Mouse (Mus musculus) CH12.LX (cell line): Measurements from ENCODE around the gene Gm853. TPM values are rescaled to one million over a fixed set of nuclear protein-coding genes. Genes with fewer than 3 reads are reported as not detected.
A peak's percentile ranks its signal among the peaks of the same experiment; 100 is the strongest.

Source experiments
- DNase-seq: peaks from one replicate; pipeline ENCODE4 v3.0.0-alpha.2; 2013; ENCODE audit errors: extremely low read depth
- H3K27ac ChIP-seq: 2 replicates; pipeline ENCODE4 v1.5.1; 2012; ENCODE audit warnings: low read depth, mild to moderate bottlenecking, control low read depth, moderate library complexity; ENCODE audit not compliant: insufficient read depth
- H3K27me3 ChIP-seq: replicated peaks from 2 replicates; pipeline ENCODE3; 2012; ENCODE audit warnings: inconsistent platforms
- H3K36me3 ChIP-seq, 2 experiments: replicated peaks in 1 of 2; 2 replicates each; pipeline versions ENCODE3 to v1.6.1; 2012; ENCODE audit warnings: inconsistent platforms in 1 of 2, low read length in 1 of 2, mild to moderate bottlenecking in 1 of 2, mixed read lengths in 1 of 2, moderate library complexity in 1 of 2; ENCODE audit not compliant: control insufficient read depth in 1 of 2, insufficient read depth in 1 of 2
- H3K4me1 ChIP-seq, 2 experiments: 2 replicates each; pipeline ENCODE4 v1.6.1; 2012; ENCODE audit warnings: inconsistent platforms in 1 of 2, moderate library complexity in 1 of 2; ENCODE audit not compliant: insufficient read depth in 2 of 2, control insufficient read depth in 1 of 2
- H3K4me2 ChIP-seq: 2 replicates; pipeline ENCODE4 v1.6.1; 2012; ENCODE audit warnings: low read depth, mild to moderate bottlenecking, control low read depth; ENCODE audit not compliant: poor library complexity, insufficient read depth, severe bottlenecking
- H3K4me3 ChIP-seq, 3 experiments: fragments of 150-350 bp in 1 of 3; sonication (generic) in 1 of 3; replicated peaks in 1 of 3; 2 replicates each; pipeline versions ENCODE3 to v1.5.1; 2011 to 2012; ENCODE audit warnings: low read depth in 2 of 3, low read length in 2 of 3, mild to moderate bottlenecking in 2 of 3, moderate library complexity in 2 of 3, control low read depth in 1 of 3, improper control_type of control experiment in 1 of 3, inconsistent platforms in 1 of 3, mixed read lengths in 1 of 3; ENCODE audit not compliant: poor library complexity in 1 of 3
- H3K79me2 ChIP-seq: replicated peaks from 2 replicates; pipeline ENCODE4 v1.6.1; 2012; ENCODE audit warnings: mild to moderate bottlenecking, moderate library complexity; ENCODE audit not compliant: control insufficient read depth, poor library complexity, insufficient read depth, severe bottlenecking; ENCODE audit errors: extremely low read depth
- H3K9ac ChIP-seq: 2 replicates; pipeline ENCODE4 v1.6.1; 2012; ENCODE audit warnings: low read depth, mild to moderate bottlenecking, control low read depth, moderate library complexity; ENCODE audit not compliant: insufficient read depth
- H3K9me3 ChIP-seq: replicated peaks from 2 replicates; pipeline ENCODE3; 2012; ENCODE audit warnings: low read length, inconsistent platforms, mixed read lengths
- BHLHE40 ChIP-seq: IDR thresholded peaks from 2 replicates; pipeline ENCODE4 v1.6.1; 2011; ENCODE audit warnings: mild to moderate bottlenecking, low read depth, low read length, improper control_type of control experiment
- CHD1 ChIP-seq: IDR thresholded peaks from 2 replicates; pipeline ENCODE4 v1.6.1; 2012; ENCODE audit warnings: low read depth, low read length, improper control_type of control experiment, inconsistent platforms
- CHD2 ChIP-seq: IDR thresholded peaks from 2 replicates; pipeline ENCODE4 v1.6.1; 2011; ENCODE audit warnings: low read length, improper control_type of control experiment
- E2F4 ChIP-seq: IDR thresholded peaks from 2 replicates; pipeline ENCODE4 v1.6.1; 2011; ENCODE audit warnings: low read depth, low read length, improper control_type of control experiment; ENCODE audit not compliant: insufficient replicate concordance
- ELF1 ChIP-seq: IDR thresholded peaks from 2 replicates; pipeline ENCODE4 v1.6.1; 2014; ENCODE audit warnings: low read depth, mild to moderate bottlenecking, inconsistent platforms, low read length, improper control_type of control experiment
- GABPA ChIP-seq: IDR thresholded peaks from 2 replicates; pipeline ENCODE4 v1.6.1; 2012; ENCODE audit warnings: low read depth, low read length, improper control_type of control experiment, inconsistent platforms; ENCODE audit not compliant: insufficient replicate concordance
- MAFK ChIP-seq: IDR thresholded peaks from 2 replicates; pipeline ENCODE4 v1.6.1; 2011; ENCODE audit warnings: low read length, improper control_type of control experiment; ENCODE audit not compliant: insufficient replicate concordance
- MEF2A ChIP-seq: IDR thresholded peaks from 2 replicates; pipeline ENCODE4 v1.6.1; 2014; ENCODE audit warnings: low read depth, mild to moderate bottlenecking, inconsistent platforms, low read length, improper control_type of control experiment, borderline replicate concordance
- MXI1 ChIP-seq: IDR thresholded peaks from 2 replicates; pipeline ENCODE4 v1.6.1; 2011; ENCODE audit warnings: mild to moderate bottlenecking, low read depth, low read length, improper control_type of control experiment
- POLR2A ChIP-seq: IDR thresholded peaks from 2 replicates; pipeline ENCODE4 v1.6.1; 2011; ENCODE audit warnings: low read depth, mild to moderate bottlenecking, improper control_type of control experiment, low read length
- TBP ChIP-seq: conservative IDR thresholded peaks from 2 replicates; pipeline ENCODE4 v1.6.1; 2011; ENCODE audit warnings: low read depth, low read length, improper control_type of control experiment
- TCF12 ChIP-seq: IDR thresholded peaks from 2 replicates; pipeline ENCODE4 v1.6.1; 2014; ENCODE audit warnings: low read depth, mild to moderate bottlenecking, inconsistent platforms, low read length, improper control_type of control experiment
- ZMIZ1 ChIP-seq: IDR thresholded peaks from 2 replicates; pipeline ENCODE4 v1.6.1; 2012; ENCODE audit warnings: low read depth, mild to moderate bottlenecking, inconsistent platforms, low read length, improper control_type of control experiment
- ZNF384 ChIP-seq: IDR thresholded peaks from 2 replicates; pipeline ENCODE4 v1.6.1; 2012; ENCODE audit warnings: low read depth, low read length, improper control_type of control experiment, inconsistent platforms
- dilution Hi-C: fragments of 300-500 bp; cut with MboI; formaldehyde crosslinking; loops from 2 replicates; pipeline ENCODE4 v1.14.3; 2020; ENCODE audit warnings: low sequenced_read_pairs; ENCODE audit not compliant: extremely low pct_unique_long_range_greater_than_20kb, extremely low pct_ligation_motif_present
- in situ Hi-C: fragments of 300-500 bp; cut with MboI; formaldehyde crosslinking; loops from 3 replicates; pipeline ENCODE4 v1.14.3; 2019; ENCODE audit warnings: low sequenced_read_pairs, low pct_ligation_motif_present, low pct_unique_long_range_greater_than_20kb, mixed read lengths
- polyA plus RNA-seq: library from polyadenylated mRNA; unstranded; fragments of >175 nt; gene quantifications from 2 replicates; pipeline ENCODE4 v1.2.1, GENCODE M21; 2012; ENCODE audit warnings: low read depth; ENCODE audit not compliant: insufficient read length
- total RNA-seq, 2 experiments: library from RNA; depleted of rRNA; stranded (reverse); fragments of 300-350 nt in 1 of 2; fragments of >200 nt in 1 of 2; gene quantifications; 2 replicates each; pipeline ENCODE4 v1.2.3; 2012 to 2014

The Gm853 gene
- total and polyA plus RNA-seq, 3 experiments = not detected

- Histone ChIP-seq H3K27ac (no peak overlapping the region), H3K4me1 (peaks cover 6 to 8% of the 10 kb centered on the region in 2 experiments), H3K27me3 (peaks cover 93% of the 10 kb centered on the region), H3K4me2 (no peak overlapping the region), H3K9ac (no peak overlapping the region), H3K4me3 (no peak overlapping the region), H3K9me3 (no peaks in the 10 kb centered on the region), H3K79me2 (no peaks in the 10 kb centered on the region), H3K36me3 (no peaks in the 10 kb centered on the region)
- no peak for TF ChIP-seq CHD1
- TF ChIP-seq MEF2A = no peak
- TF ChIP-seq BHLHE40 = 0 out of 2 replicates have a peak, but pooled peaks have one; percentile 13
- no peak for TF ChIP-seq TBP
- no peak for TF ChIP-seq CHD2
- peak; percentile 76; the same call in 1 of the 2 replicates for TF ChIP-seq MAFK
- no peak for TF ChIP-seq E2F4
- in situ Hi-C loops = no loop called here
- no peak for DNase-seq
- dilution Hi-C loops = no loop called here
These were observed 53.7 kb downstream of the Gm853 start for GRCm38 (mm10) chr4:130168280-130169183.

GRCm38 (mm10) chr4:130167814-130168213, 54.4 kb downstream of the Gm853 start:
- peaks cover 93% of the 10 kb centered on the region for H3K27me3 ChIP-seq
- H3K4me2 ChIP-seq = no peak overlapping the region
- peaks cover 6 to 8% of the 10 kb centered on the region in 2 experiments for H3K4me1 ChIP-seq
- TF ChIP-seq ELF1 (no peak), POLR2A (no peak), MXI1 (no peak), ZNF384 (peak; percentile 57), ZMIZ1 (no peak), TCF12 (no peak), GABPA (no peak)
- no peak for DNase-seq
- H3K9ac ChIP-seq = no peak overlapping the region
- no peak overlapping the region for H3K4me3 ChIP-seq
- H3K9me3 ChIP-seq = no peaks in the 10 kb centered on the region
- no peak overlapping the region for H3K27ac ChIP-seq
- dilution Hi-C loops (no loop called here), in situ Hi-C loops (no loop called here)
- H3K36me3 ChIP-seq = no peaks in the 10 kb centered on the region
- H3K79me2 ChIP-seq = no peaks in the 10 kb centered on the region
